Comparison of ENCODE assay signal across 15 mouse cellular contexts in genomic region chr11:68764622-68765021, GRCm38 (mm10).
DNase-seq lines count a peak whose midpoint lies in the region; ATAC-seq lines count a peak whose summit lies in the region.
"Had no signal": no experiment of that assay in that cellular context is flagged by ENCODE, and none has a peak within 500 bp of the region (broad histone marks: within the 10 kb centered on the region; RNA-seq: fewer than 3 reads in every experiment).

No protein-coding gene starts in this region.

- no peaks in the 10 kb centered on the region for H3K9me3 ChIP-seq in hindbrain, embryonic 11.5 days (ENCODE audit: control insufficient read depth, low read length)
- no peaks in the 10 kb centered on the region for H3K9me3 ChIP-seq in hindbrain, embryonic 12.5 days (replicated peaks)
- no peaks in the 10 kb centered on the region for H3K9me3 ChIP-seq in forebrain, embryonic 16.5 days (ENCODE audit: control insufficient read depth, low read length)
- H3K9me3 ChIP-seq: limb, embryonic 12.5 days; midbrain, embryonic 12.5 days had no signal

- peak; percentile 24 for DNase-seq in adrenal gland, postnatal 10 days
- no peak for DNase-seq in adrenal gland, adult 18-20 months (ENCODE audit: low spot score in 2 of 2)
- DNase-seq in hindbrain, embryonic 11.5 days (ENCODE audit: low spot score): peak; percentile 16
- no peak for DNase-seq in frontal cortex, postnatal 14 days (ENCODE audit: low spot score in 2 of 2)
- DNase-seq in spleen, adult 12 weeks (ENCODE audit: low spot score): no peak
- DNase-seq: kidney, adult 11 months; lung, adult 2 months; thymus, adult 2 months had no signal

- no peak overlapping the region for H3K4me3 ChIP-seq in hindbrain, embryonic 11.5 days (ENCODE audit: low read depth, low read length)
- no peak overlapping the region for H3K4me3 ChIP-seq in hindbrain, embryonic 12.5 days
- H3K4me3 ChIP-seq in forebrain, embryonic 16.5 days (replicated peaks; ENCODE audit: low read length): no peak overlapping the region
- H3K4me3 ChIP-seq: erythroblast, embryonic 14.5 days; layer of hippocampus, adult 2 months; limb, embryonic 12.5 days; midbrain, embryonic 12.5 days had no signal

- ATAC-seq in hindbrain, embryonic 11.5 days (ENCODE audit: low FRiP score): no peak
- no peak; the same call in 1 of the 2 replicates for ATAC-seq in hindbrain, embryonic 12.5 days (ENCODE audit: low FRiP score)
- ATAC-seq in cerebellum, adult (ENCODE audit: insufficient number of reproducible peaks, low FRiP score, low TSS enrichment): peak; percentile 67; the same call in 1 of the 2 replicates
- peak; percentile 54; the same call in 1 of the 2 replicates for ATAC-seq in forebrain, embryonic 16.5 days

- peaks cover 24% of the 10 kb centered on the region for H3K36me3 ChIP-seq in hindbrain, embryonic 11.5 days (ENCODE audit: control insufficient read depth, insufficient read depth, low read length)
- H3K36me3 ChIP-seq in hindbrain, embryonic 12.5 days: peaks cover 97% of the 10 kb centered on the region
- H3K36me3 ChIP-seq in forebrain, embryonic 16.5 days (ENCODE audit: control insufficient read depth, insufficient read depth): peaks cover 49% of the 10 kb centered on the region

- no peaks in the 10 kb centered on the region for H3K27me3 ChIP-seq in hindbrain, embryonic 11.5 days (ENCODE audit: control insufficient read depth, insufficient read depth, low read length)
- no peaks in the 10 kb centered on the region for H3K27me3 ChIP-seq in hindbrain, embryonic 12.5 days
- H3K27me3 ChIP-seq in forebrain, embryonic 16.5 days (replicated peaks; ENCODE audit: control insufficient read depth, insufficient read depth, low read length): no peaks in the 10 kb centered on the region
- H3K27me3 ChIP-seq: limb, embryonic 12.5 days; midbrain, embryonic 12.5 days had no signal

- H3K27ac ChIP-seq in hindbrain, embryonic 11.5 days (ENCODE audit: low read depth, low read length): no peak overlapping the region
- H3K27ac ChIP-seq in hindbrain, embryonic 12.5 days: no peak overlapping the region
- no peak overlapping the region for H3K27ac ChIP-seq in forebrain, embryonic 16.5 days (ENCODE audit: low read length)
- H3K27ac ChIP-seq: layer of hippocampus, adult 2 months; limb, embryonic 12.5 days; midbrain, embryonic 12.5 days had no signal

- no peak overlapping the region for H3K9ac ChIP-seq in hindbrain, embryonic 11.5 days (ENCODE audit: low read depth, low read length)
- H3K9ac ChIP-seq in hindbrain, embryonic 12.5 days: no peak overlapping the region
- no peak overlapping the region for H3K9ac ChIP-seq in forebrain, embryonic 16.5 days (replicated peaks; ENCODE audit: low read depth, low read length)
- H3K9ac ChIP-seq: limb, embryonic 12.5 days; midbrain, embryonic 12.5 days had no signal

- no peaks in the 10 kb centered on the region for H3K4me1 ChIP-seq in hindbrain, embryonic 11.5 days (replicated peaks; ENCODE audit: control insufficient read depth, insufficient read depth, low read length)
- H3K4me1 ChIP-seq in hindbrain, embryonic 12.5 days: no peaks in the 10 kb centered on the region
- H3K4me1 ChIP-seq in forebrain, embryonic 16.5 days (replicated peaks; ENCODE audit: control insufficient read depth, insufficient read depth, low read length): peaks cover 2% of the 10 kb centered on the region; the same call in 1 of the 2 replicates
- H3K4me1 ChIP-seq: limb, embryonic 12.5 days had no signal

- no peak overlapping the region for H3K4me2 ChIP-seq in hindbrain, embryonic 11.5 days (replicated peaks; ENCODE audit: low read depth, low read length)
- H3K4me2 ChIP-seq in hindbrain, embryonic 12.5 days (replicated peaks): no peak overlapping the region
- H3K4me2 ChIP-seq in forebrain, embryonic 16.5 days (ENCODE audit: low read length): no peak overlapping the region
- H3K4me2 ChIP-seq: limb, embryonic 12.5 days; midbrain, embryonic 12.5 days had no signal

- 69% methylated on average over 3 of the region's 3 CpGs for WGBS in hindbrain, embryonic 11.5 days
- WGBS in hindbrain, embryonic 12.5 days: 58% methylated on average over 3 of the region's 3 CpGs
- 11% methylated on average over 3 of the region's 3 CpGs for WGBS in forebrain, embryonic 16.5 days

Comparison
In these comparisons a context has a peak if more than half of its experiments do, and no peak if none do; other contexts are left out.
1. DNase-seq: peak in adrenal gland, postnatal 10 days (single experiment) and hindbrain, embryonic 11.5 days (single experiment); none in adrenal gland, adult 18-20 months (0 of 2), frontal cortex, postnatal 14 days (0 of 2) and spleen, adult 12 weeks (single experiment).
2. ATAC-seq: peak in cerebellum, adult (single experiment) and forebrain, embryonic 16.5 days (single experiment); none in hindbrain, embryonic 11.5 days (single experiment) and hindbrain, embryonic 12.5 days (single experiment).